Mouse (Mus musculus) liver, embryonic 13.5 days (tissue): ENCODE measurements around the gene Tmcc3. TPM values are rescaled to one million over a fixed set of nuclear protein-coding genes. Genes with fewer than 3 reads are reported as not detected.

ENCODE experiments used
- ATAC-seq: fragments of 200-750 bp; cut with Nextera tagmentation; 2 replicates; pipeline ENCODE4 v1.8.0; 2017; ENCODE audit warnings: low read depth, mild to moderate bottlenecking, moderate number of reproducible peaks, moderate library complexity
- DNase-seq: peaks from one replicate; pipeline ENCODE4 v3.0.0; 2022
- H3K27ac ChIP-seq: fragments of 300-500 bp; sonication (generic); 2 replicates; pipeline ENCODE4 v1.5.1; 2015; ENCODE audit warnings: moderate library complexity, mild to moderate bottlenecking, inconsistent platforms
- H3K27me3 ChIP-seq: fragments of 300-500 bp; sonication (generic); 2 replicates; pipeline ENCODE4 v1.6.1; 2015; ENCODE audit warnings: mild to moderate bottlenecking, inconsistent platforms
- H3K36me3 ChIP-seq: fragments of 300-500 bp; sonication (generic); 2 replicates; pipeline ENCODE4 v1.6.1; 2015; ENCODE audit warnings: mild to moderate bottlenecking, inconsistent platforms
- H3K4me1 ChIP-seq: fragments of 300-500 bp; sonication (generic); replicated peaks from 2 replicates; pipeline ENCODE4 v1.6.1; 2015; ENCODE audit warnings: inconsistent platforms
- H3K4me2 ChIP-seq: fragments of 300-500 bp; sonication (generic); 2 replicates; pipeline ENCODE4 v1.6.1; 2015; ENCODE audit warnings: inconsistent platforms, mild to moderate bottlenecking, moderate library complexity
- H3K4me3 ChIP-seq: fragments of 300-500 bp; sonication (generic); replicated peaks from 2 replicates; pipeline ENCODE4 v1.5.1; 2015; ENCODE audit warnings: mild to moderate bottlenecking, inconsistent platforms
- H3K9ac ChIP-seq: fragments of 300-500 bp; sonication (generic); 2 replicates; pipeline ENCODE4 v1.6.1; 2015; ENCODE audit warnings: mild to moderate bottlenecking, inconsistent platforms
- H3K9me3 ChIP-seq: fragments of 300-500 bp; sonication (generic); replicated peaks from 2 replicates; pipeline ENCODE4 v1.6.1; 2016; ENCODE audit warnings: inconsistent platforms
- WGBS: fragments of 180-500 bp; shearing (Covaris S2); methylation state at CpG from one replicate; pipeline ENCODE4 v1.1.7; 2015; ENCODE audit not compliant: insufficient replicate concordance; 5-methylcytosine and 5-hydroxymethylcytosine counted together
- polyA plus RNA-seq: library from polyadenylated mRNA; unstranded; fragments of >200 nt; fragmentation: Nextera tagmentation; extraction: Ambion mirVana; gene quantifications from 2 replicates; pipeline ENCODE4 v1.2.1, GENCODE M21; 2015

Tmcc3 gene
- polyA plus RNA-seq, 1 experiment from 2014 or later = 2.6 TPM

GRCm38 (mm10) chr10:94428186-94428942 lies 116.6 kb downstream of the Tmcc3 start:
- no peak for ATAC-seq
- Histone ChIP-seq H3K27me3 (no peaks in the 10 kb centered on the region), H3K4me1 (no peaks in the 10 kb centered on the region; the same call in 1 of the 2 replicates), H3K4me3 (no peak overlapping the region), H3K36me3 (no peaks in the 10 kb centered on the region), H3K4me2 (no peak overlapping the region), H3K9ac (no peak overlapping the region), H3K27ac (no peak overlapping the region), H3K9me3 (no peaks in the 10 kb centered on the region)
- no peak for DNase-seq
- 74% methylated on average over 12 of the region's 12 CpGs for WGBS

- ATAC-seq (no peak), DNase-seq (no peak)
- H3K9ac ChIP-seq = no peak overlapping the region
- H3K4me1 ChIP-seq = no peaks in the 10 kb centered on the region; the same call in 1 of the 2 replicates
- no peaks in the 10 kb centered on the region for H3K36me3 ChIP-seq
- no peak overlapping the region for H3K4me2 ChIP-seq
- 60% methylated on average over 6 of the region's 6 CpGs for WGBS
- no peaks in the 10 kb centered on the region for H3K27me3 ChIP-seq
- H3K4me3 ChIP-seq = no peak overlapping the region
- H3K9me3 ChIP-seq = no peaks in the 10 kb centered on the region
- no peak overlapping the region for H3K27ac ChIP-seq
Measured at GRCm38 (mm10) chr10:94430566-94430965, 118.8 kb downstream of the Tmcc3 start.

GRCm38 (mm10) chr10:94432933-94433332 lies 121.2 kb downstream of the Tmcc3 start:
- no peaks in the 10 kb centered on the region for H3K27me3 ChIP-seq
- no peak overlapping the region for H3K4me2 ChIP-seq
- H3K4me1 ChIP-seq = no peaks in the 10 kb centered on the region
- no peak for ATAC-seq
- H3K9ac ChIP-seq = no peak overlapping the region
- WGBS = 61% methylated on average over 5 of the region's 5 CpGs
- H3K27ac ChIP-seq = no peak overlapping the region
- H3K36me3 ChIP-seq = no peaks in the 10 kb centered on the region
- DNase-seq = no peak
- no peaks in the 10 kb centered on the region for H3K9me3 ChIP-seq
- H3K4me3 ChIP-seq = no peak overlapping the region

DNA sequence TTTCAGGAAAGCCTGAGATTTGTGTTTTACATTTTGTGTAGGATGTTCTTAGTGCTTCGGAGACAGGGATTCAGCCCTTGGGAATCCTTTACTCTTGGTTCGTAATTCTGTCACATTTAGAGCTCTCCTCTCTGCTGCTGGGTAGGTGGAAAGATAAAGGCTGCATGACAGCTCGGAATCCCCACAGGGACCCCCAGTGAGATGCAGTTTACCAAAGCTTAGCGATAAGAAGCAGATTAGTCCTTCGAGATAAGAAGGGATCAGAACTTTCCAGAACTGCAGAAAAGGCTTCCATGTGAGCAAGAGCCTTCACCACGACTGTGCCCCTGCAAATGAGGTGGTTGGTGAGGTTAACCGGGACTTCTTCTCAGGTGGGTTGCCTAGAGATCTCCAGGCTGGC lies 122.2 kb downstream of the Tmcc3 start:
- WGBS = 32% methylated on average over 7 of the region's 7 CpGs
- H3K9me3 ChIP-seq = no peaks in the 10 kb centered on the region
- ATAC-seq = no peak

GRCm38 (mm10) chr10:94442725-94443124 lies 131.0 kb downstream of the Tmcc3 start:
- Histone ChIP-seq H3K9me3 (no peaks in the 10 kb centered on the region), H3K4me1 (no peaks in the 10 kb centered on the region), H3K36me3 (no peaks in the 10 kb centered on the region), H3K4me3 (no peak overlapping the region), H3K4me2 (no peak overlapping the region), H3K27me3 (no peaks in the 10 kb centered on the region), H3K27ac (no peak overlapping the region), H3K9ac (no peak overlapping the region)
- WGBS = 74% methylated on average over 7 of the region's 7 CpGs
- ATAC-seq (no peak), DNase-seq (no peak)

More for the DNA sequence above, 122.2 kb downstream of the Tmcc3 start:
- Histone ChIP-seq H3K4me2 (no peak overlapping the region), H3K27me3 (no peaks in the 10 kb centered on the region), H3K4me3 (no peak overlapping the region), H3K4me1 (no peaks in the 10 kb centered on the region), H3K36me3 (no peaks in the 10 kb centered on the region), H3K27ac (no peak overlapping the region), H3K9ac (no peak overlapping the region)
- no peak for DNase-seq

- no peak overlapping the region for H3K27ac ChIP-seq
- H3K4me2 ChIP-seq = no peak overlapping the region
- H3K4me1 ChIP-seq = no peaks in the 10 kb centered on the region
- H3K4me3 ChIP-seq = no peak overlapping the region
- ATAC-seq (no peak), DNase-seq (no peak)
- no peaks in the 10 kb centered on the region for H3K9me3 ChIP-seq
- H3K36me3 ChIP-seq = no peaks in the 10 kb centered on the region
- 79% methylated on average over 4 of the region's 4 CpGs for WGBS
- H3K27me3 ChIP-seq = no peaks in the 10 kb centered on the region
- no peak overlapping the region for H3K9ac ChIP-seq
Measured at GRCm38 (mm10) chr10:94443453-94443852, 131.7 kb downstream of the Tmcc3 start.

- H3K36me3 ChIP-seq = no peaks in the 10 kb centered on the region
- H3K27me3 ChIP-seq = no peaks in the 10 kb centered on the region
- ATAC-seq = no peak
- H3K27ac ChIP-seq = no peak overlapping the region
- H3K4me1 ChIP-seq = peaks cover 3% of the 10 kb centered on the region; the same call in 1 of the 2 replicates
- WGBS = 77% methylated on average over 7 of the region's 7 CpGs
- no peak for DNase-seq
- H3K9ac ChIP-seq = no peak overlapping the region
- H3K4me3 ChIP-seq = no peak overlapping the region
- H3K9me3 ChIP-seq = no peaks in the 10 kb centered on the region
- H3K4me2 ChIP-seq = no peak overlapping the region
Measured at GRCm38 (mm10) chr10:94445192-94445591, 133.4 kb downstream of the Tmcc3 start.

DNA sequence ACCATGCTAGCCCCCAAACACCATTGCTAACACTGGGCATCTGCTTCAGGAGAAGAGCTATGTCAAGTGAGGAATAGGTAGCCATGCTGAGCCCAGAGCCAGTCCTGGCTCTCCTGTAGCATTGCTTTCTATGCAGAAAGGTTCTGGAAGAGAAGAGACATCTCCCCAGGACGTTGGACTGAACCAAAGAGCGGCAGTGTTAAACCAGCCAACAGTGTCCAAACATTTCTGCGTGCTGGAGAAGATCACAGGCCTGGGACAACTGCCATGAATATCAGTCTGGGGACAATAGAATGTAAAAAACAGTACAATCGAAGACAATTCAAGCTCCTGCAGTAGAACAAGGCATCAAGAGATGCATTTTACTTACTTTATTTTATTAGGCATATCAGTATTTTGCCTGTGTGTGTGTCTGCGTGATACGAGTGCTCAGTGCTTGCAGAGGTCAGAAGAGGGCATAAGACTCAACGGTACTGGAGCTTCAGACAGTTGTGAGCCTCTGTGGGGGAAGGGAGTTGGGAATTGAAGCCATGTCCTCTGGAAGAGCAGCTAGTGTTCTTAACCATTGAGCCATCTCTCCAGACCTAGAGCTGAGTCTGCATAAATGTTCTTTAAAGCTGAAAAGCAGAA lies 134.7 kb downstream of the Tmcc3 start:
- WGBS = 65% methylated on average over 7 of the region's 7 CpGs
- DNase-seq = no peak
- H3K27ac ChIP-seq = no peak overlapping the region
- peaks cover 3% of the 10 kb centered on the region; the same call in 1 of the 2 replicates for H3K4me1 ChIP-seq
- H3K27me3 ChIP-seq = no peaks in the 10 kb centered on the region
- H3K36me3 ChIP-seq = no peaks in the 10 kb centered on the region
- no peak for ATAC-seq
- H3K4me2 ChIP-seq = no peak overlapping the region
- H3K4me3 ChIP-seq = no peak overlapping the region
- H3K9ac ChIP-seq = no peak overlapping the region
- H3K9me3 ChIP-seq = no peaks in the 10 kb centered on the region

- ATAC-seq (no peak), DNase-seq (no peak)
- 43% methylated on average over 3 of the region's 3 CpGs for WGBS
- no peaks in the 10 kb centered on the region for H3K27me3 ChIP-seq
- no peaks in the 10 kb centered on the region for H3K36me3 ChIP-seq
- no peak overlapping the region for H3K27ac ChIP-seq
- no peak overlapping the region for H3K4me3 ChIP-seq
- H3K9ac ChIP-seq = no peak overlapping the region
- H3K4me2 ChIP-seq = no peak overlapping the region
- peaks cover 3% of the 10 kb centered on the region; the same call in 1 of the 2 replicates for H3K4me1 ChIP-seq
- no peaks in the 10 kb centered on the region for H3K9me3 ChIP-seq
Measured at GRCm38 (mm10) chr10:94449676-94450075, 137.9 kb downstream of the Tmcc3 start.

GRCm38 (mm10) chr10:94450781-94451180 lies 139.0 kb downstream of the Tmcc3 start:
- no peak for DNase-seq

DNA sequence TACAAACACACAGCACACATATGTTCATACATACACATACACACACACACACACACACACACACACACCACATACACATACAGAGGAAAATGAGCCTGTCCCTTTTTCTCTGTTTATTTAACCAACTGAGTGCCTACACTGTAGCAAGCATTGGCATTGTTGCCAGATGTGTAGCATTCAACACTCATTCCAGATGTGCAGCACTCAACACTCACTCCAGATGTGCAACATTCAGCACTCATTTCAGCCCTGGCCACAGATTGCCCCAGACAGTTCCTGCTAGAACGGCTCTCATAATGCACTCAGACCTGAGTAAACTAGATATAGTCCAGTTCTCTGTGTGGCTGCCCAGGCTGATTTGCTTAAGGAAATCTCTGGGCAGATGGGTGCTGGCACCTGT lies 145.7 kb downstream of the Tmcc3 start:
- no peaks in the 10 kb centered on the region for H3K9me3 ChIP-seq
- H3K27ac ChIP-seq = no peak overlapping the region
- no peak overlapping the region for H3K4me2 ChIP-seq
- no peaks in the 10 kb centered on the region for H3K36me3 ChIP-seq
- H3K4me3 ChIP-seq = no peak overlapping the region
- H3K27me3 ChIP-seq = no peaks in the 10 kb centered on the region
- no peak for DNase-seq
- no peak for ATAC-seq
- WGBS = 63% methylated on average over 1 of the region's 1 CpGs
- no peak overlapping the region for H3K9ac ChIP-seq
- no peaks in the 10 kb centered on the region for H3K4me1 ChIP-seq

More at GRCm38 (mm10) chr10:94450781-94451180, 139.0 kb downstream of the Tmcc3 start:
- H3K4me2 ChIP-seq = no peak overlapping the region
- WGBS = 30% methylated on average over 8 of the region's 8 CpGs
- H3K36me3 ChIP-seq = no peaks in the 10 kb centered on the region
- no peak overlapping the region for H3K9ac ChIP-seq
- no peak overlapping the region for H3K4me3 ChIP-seq
- peaks cover 3% of the 10 kb centered on the region; the same call in 1 of the 2 replicates for H3K4me1 ChIP-seq
- no peaks in the 10 kb centered on the region for H3K9me3 ChIP-seq
- no peak for ATAC-seq
- H3K27ac ChIP-seq = no peak overlapping the region
- H3K27me3 ChIP-seq = no peaks in the 10 kb centered on the region

DNA sequence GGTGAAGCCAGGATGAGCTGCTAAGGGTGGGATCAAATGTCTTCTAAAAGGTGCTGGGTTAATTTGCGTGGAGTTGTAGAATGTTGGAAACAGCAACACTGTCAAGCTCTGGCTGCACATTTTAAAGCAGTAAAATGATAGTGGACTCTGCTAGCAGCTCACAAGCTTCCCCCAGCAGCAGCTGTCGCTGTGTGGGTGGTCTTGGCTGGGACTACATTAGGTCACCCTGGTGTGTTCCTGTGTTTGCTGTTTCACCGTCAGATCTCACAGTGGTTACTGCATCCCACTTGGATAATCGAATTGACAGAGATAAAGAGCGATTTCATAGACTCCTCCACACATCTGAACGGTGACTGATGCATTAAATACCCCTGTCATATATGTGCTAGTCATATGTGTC lies 146.9 kb downstream of the Tmcc3 start:
- no peak overlapping the region for H3K4me3 ChIP-seq
- no peaks in the 10 kb centered on the region for H3K27me3 ChIP-seq
- no peaks in the 10 kb centered on the region for H3K36me3 ChIP-seq
- H3K9ac ChIP-seq = no peak overlapping the region
- no peaks in the 10 kb centered on the region for H3K4me1 ChIP-seq
- ATAC-seq (no peak), DNase-seq (no peak)
- H3K4me2 ChIP-seq = no peak overlapping the region
- H3K9me3 ChIP-seq = no peaks in the 10 kb centered on the region
- no peak overlapping the region for H3K27ac ChIP-seq
- 54% methylated on average over 6 of the region's 6 CpGs for WGBS
